Mouse (Mus musculus) embryonic facial prominence, embryonic 12.5 days (tissue): Measurements from ENCODE around the gene Zfp775. TPM values are rescaled to one million over a fixed set of nuclear protein-coding genes. Genes with fewer than 3 reads are reported as not detected.

Experiments
- ATAC-seq: fragments of 200-750 bp; cut with Nextera tagmentation; 2 replicates; pipeline ENCODE4 v1.8.0; 2017; ENCODE audit not compliant: insufficient number of reproducible peaks, insufficient read depth, low FRiP score, low TSS enrichment
- H3K27ac ChIP-seq: fragments of 300-500 bp; sonication (generic); 2 replicates; pipeline ENCODE4 v1.5.1; 2016; ENCODE audit warnings: mild to moderate bottlenecking
- H3K27me3 ChIP-seq: fragments of 300-500 bp; sonication (generic); 2 replicates; pipeline ENCODE4 v1.6.1; 2016; ENCODE audit warnings: mild to moderate bottlenecking, moderate library complexity
- H3K36me3 ChIP-seq: fragments of 300-500 bp; sonication (generic); 2 replicates; pipeline ENCODE4 v1.6.1; 2016; ENCODE audit warnings: mild to moderate bottlenecking
- H3K4me1 ChIP-seq: fragments of 300-500 bp; sonication (generic); 2 replicates; pipeline ENCODE4 v1.6.1; 2016
- H3K4me2 ChIP-seq: fragments of 300-500 bp; sonication (generic); replicated peaks from 2 replicates; pipeline ENCODE4 v1.6.1; 2016; ENCODE audit warnings: mild to moderate bottlenecking, moderate library complexity
- H3K4me3 ChIP-seq: fragments of 300-500 bp; sonication (generic); 2 replicates; pipeline ENCODE4 v1.5.1; 2016; ENCODE audit warnings: mild to moderate bottlenecking
- H3K9ac ChIP-seq: fragments of 300-500 bp; sonication (generic); 2 replicates; pipeline ENCODE4 v1.6.1; 2016; ENCODE audit warnings: mild to moderate bottlenecking, moderate library complexity
- H3K9me3 ChIP-seq: fragments of 300-500 bp; sonication (generic); 2 replicates; pipeline ENCODE4 v1.6.1; 2016; ENCODE audit warnings: mild to moderate bottlenecking, moderate library complexity
- WGBS: fragments of 180-500 bp; shearing (Covaris S2); methylation state at CpG from one replicate; pipeline ENCODE4 v1.1.7; 2016; 5-methylcytosine and 5-hydroxymethylcytosine counted together
- polyA plus RNA-seq: library from polyadenylated mRNA; unstranded; fragments of >200 nt; fragmentation: Nextera tagmentation; extraction: Ambion mirVana; gene quantifications from 2 replicates; pipeline ENCODE4 v1.2.1, GENCODE M21; 2016

Gene Zfp775
- polyA plus RNA-seq, 1 experiment from 2014 or later = 11.0 TPM

- H3K4me3 ChIP-seq = no peak overlapping the region
- ATAC-seq = no peak
- no peak overlapping the region for H3K27ac ChIP-seq
- H3K36me3 ChIP-seq = no peaks in the 10 kb centered on the region
- no peak overlapping the region for H3K4me2 ChIP-seq
- H3K27me3 ChIP-seq = no peaks in the 10 kb centered on the region
- no peaks in the 10 kb centered on the region for H3K4me1 ChIP-seq
- H3K9ac ChIP-seq = no peak overlapping the region
- H3K9me3 ChIP-seq = no peaks in the 10 kb centered on the region
- whole genome bisulfite sequencing = 85% methylated on average over 9 of the region's 9 CpGs
Measured at GRCm38 (mm10) chr6:48650041-48650440, 48.2 kb downstream of the Zfp775 start.

GRCm38 (mm10) chr6:48658721-48659120, 56.9 kb downstream of the Zfp775 start:
- no peak for ATAC-seq
- WGBS = 78% methylated on average over 5 of the region's 5 CpGs
- no peaks in the 10 kb centered on the region for H3K9me3 ChIP-seq
- no peak overlapping the region for H3K4me2 ChIP-seq
- no peak overlapping the region for H3K9ac ChIP-seq
- H3K4me3 ChIP-seq = no peak overlapping the region
- H3K27ac ChIP-seq = no peak overlapping the region
- H3K4me1 ChIP-seq = no peaks in the 10 kb centered on the region
- H3K27me3 ChIP-seq = no peaks in the 10 kb centered on the region
- H3K36me3 ChIP-seq = no peaks in the 10 kb centered on the region

GRCm38 (mm10) chr6:48664750-48665149, 62.9 kb downstream of the Zfp775 start:
- Histone ChIP-seq H3K9me3 (no peaks in the 10 kb centered on the region), H3K4me1 (no peaks in the 10 kb centered on the region), H3K4me3 (no peak overlapping the region), H3K27me3 (no peaks in the 10 kb centered on the region), H3K36me3 (no peaks in the 10 kb centered on the region), H3K4me2 (no peak overlapping the region), H3K27ac (no peak overlapping the region), H3K9ac (no peak overlapping the region)
- 79% methylated on average over 4 of the region's 4 CpGs for WGBS
- no peak for ATAC-seq

GRCm38 (mm10) chr6:48665471-48665870, 63.6 kb downstream of the Zfp775 start:
- Histone ChIP-seq H3K27ac (no peak overlapping the region), H3K9ac (no peak overlapping the region)

GRCm38 (mm10) chr6:48666159-48666586, 64.3 kb downstream of the Zfp775 start:
- H3K27ac ChIP-seq = no peak overlapping the region
- H3K4me3 ChIP-seq = no peak overlapping the region
- H3K36me3 ChIP-seq = no peaks in the 10 kb centered on the region
- H3K4me2 ChIP-seq = no peak overlapping the region
- 60% methylated on average over 7 of the region's 7 CpGs for WGBS
- H3K9me3 ChIP-seq = no peaks in the 10 kb centered on the region
- H3K4me1 ChIP-seq = no peaks in the 10 kb centered on the region
- ATAC-seq = no peak
- no peaks in the 10 kb centered on the region for H3K27me3 ChIP-seq
- H3K9ac ChIP-seq = no peak overlapping the region

More at GRCm38 (mm10) chr6:48665471-48665870, 63.6 kb downstream of the Zfp775 start:
- WGBS = 92% methylated on average over 9 of the region's 9 CpGs
- H3K27me3 ChIP-seq = no peaks in the 10 kb centered on the region
- no peak overlapping the region for H3K4me3 ChIP-seq
- no peak for ATAC-seq
- no peaks in the 10 kb centered on the region for H3K9me3 ChIP-seq
- no peaks in the 10 kb centered on the region for H3K4me1 ChIP-seq
- H3K4me2 ChIP-seq = no peak overlapping the region
- H3K36me3 ChIP-seq = no peaks in the 10 kb centered on the region

- no peak for ATAC-seq
- no peaks in the 10 kb centered on the region for H3K4me1 ChIP-seq
- no peak overlapping the region for H3K4me2 ChIP-seq
Measured at GRCm38 (mm10) chr6:48668022-48668421, 66.2 kb downstream of the Zfp775 start.

GRCm38 (mm10) chr6:48669446-48669969, 67.6 kb downstream of the Zfp775 start:
- no peaks in the 10 kb centered on the region for H3K36me3 ChIP-seq
- no peak overlapping the region for H3K27ac ChIP-seq
- WGBS = 53% methylated on average over 2 of the region's 2 CpGs
- H3K4me2 ChIP-seq = no peak overlapping the region
- no peak overlapping the region for H3K9ac ChIP-seq
- no peak overlapping the region for H3K4me3 ChIP-seq
- no peaks in the 10 kb centered on the region for H3K4me1 ChIP-seq
- no peaks in the 10 kb centered on the region for H3K9me3 ChIP-seq
- H3K27me3 ChIP-seq = no peaks in the 10 kb centered on the region
- no peak for ATAC-seq

More at GRCm38 (mm10) chr6:48668022-48668421, 66.2 kb downstream of the Zfp775 start:
- H3K9me3 ChIP-seq = no peaks in the 10 kb centered on the region
- no peak overlapping the region for H3K27ac ChIP-seq
- H3K9ac ChIP-seq = no peak overlapping the region
- no peaks in the 10 kb centered on the region for H3K36me3 ChIP-seq
- H3K4me3 ChIP-seq = no peak overlapping the region
- no peaks in the 10 kb centered on the region for H3K27me3 ChIP-seq

Other genes with a start within 250 kb of the Zfp775 start
- gene Krba1, start 206.5 kb upstream of the Zfp775 start, polyA plus RNA-seq = 30.2 and 31.3 TPM in 2 replicates
- 30.3 and 31.7 TPM in 2 replicates for gene Zfp467, start 156.2 kb upstream of the Zfp775 start, polyA plus RNA-seq
- gene Sspo, start 153.8 kb upstream of the Zfp775 start, polyA plus RNA-seq = 0.42 and 0.57 TPM in 2 replicates
- gene Atp6v0e2, start 64.4 kb upstream of the Zfp775 start, polyA plus RNA-seq = 21.3 and 21.5 TPM in 2 replicates
- gene Lrrc61, start 47.3 kb upstream of the Zfp775 start, polyA plus RNA-seq = 8.1 and 13.5 TPM in 2 replicates
- 6.9 TPM in 2 replicates for gene Rarres2, start 29.3 kb upstream of the Zfp775 start, polyA plus RNA-seq
- not detected in 2 replicates for gene Gm45021, start 12.5 kb upstream of the Zfp775 start, polyA plus RNA-seq
- gene Repin1, start 8.2 kb upstream of the Zfp775 start, polyA plus RNA-seq = 35.0 and 35.2 TPM in 2 replicates
- not detected in 2 replicates for gene Gm44965, start 8.1 kb upstream of the Zfp775 start, polyA plus RNA-seq
- gene AI854703, start 24.7 kb downstream of the Zfp775 start, polyA plus RNA-seq = 1.5 and 2.0 TPM in 2 replicates
- 0.36 and 0.74 TPM in 2 replicates for gene Gimap8, start 45.2 kb downstream of the Zfp775 start, polyA plus RNA-seq
- 11.6 and 13.7 TPM in 2 replicates for gene Gimap9, start 74.1 kb downstream of the Zfp775 start, polyA plus RNA-seq
- gene Gimap4, start 82.5 kb downstream of the Zfp775 start, polyA plus RNA-seq = 7.0 and 9.0 TPM in 2 replicates
- 15.3 and 16.3 TPM in 2 replicates for gene Gimap6, start 106.2 kb downstream of the Zfp775 start, polyA plus RNA-seq
- gene Gm28053, start 116.5 kb downstream of the Zfp775 start, polyA plus RNA-seq = not detected in 2 replicates
- not detected in 2 replicates for gene Gimap7, start 116.6 kb downstream of the Zfp775 start, polyA plus RNA-seq
- gene Gimap1, start 137.0 kb downstream of the Zfp775 start, polyA plus RNA-seq = 7.5 and 7.6 TPM in 2 replicates
- gene Gimap5, start 144.1 kb downstream of the Zfp775 start, polyA plus RNA-seq = 1.7 and 1.8 TPM in 2 replicates
- gene Gimap3, start 168.8 kb downstream of the Zfp775 start, polyA plus RNA-seq = not detected in 2 replicates
- 44.0 and 45.1 TPM in 2 replicates for gene Tmem176a, start 238.9 kb downstream of the Zfp775 start, polyA plus RNA-seq
- 158 and 161 TPM in 2 replicates for gene Tmem176b, start 239.4 kb downstream of the Zfp775 start, polyA plus RNA-seq